Mouse (Mus musculus) liver, embryonic 14.5 days (tissue): Measurements from ENCODE around the gene Vmn1r188. TPM values are rescaled to one million over a fixed set of nuclear protein-coding genes. Genes with fewer than 3 reads are reported as not detected.

ENCODE experiments used
- ATAC-seq: fragments of 200-750 bp; cut with Nextera tagmentation; 2 replicates; pipeline ENCODE4 v1.8.0; 2017; ENCODE audit warnings: moderate number of reproducible peaks, mild to moderate bottlenecking, moderate library complexity; ENCODE audit not compliant: insufficient read depth
- DNase-seq, 3 experiments: peaks; one replicate each; pipeline ENCODE4 v3.0.0-alpha.2; 2012 to 2013; ENCODE audit warnings: low read depth in 3 of 3, low spot score in 3 of 3
- H3K27ac ChIP-seq: fragments of 300-500 bp; sonication (generic); 2 replicates; pipeline ENCODE4 v1.5.1; 2014; ENCODE audit warnings: moderate library complexity, mild to moderate bottlenecking, control low read depth, inconsistent platforms
- H3K27me3 ChIP-seq: fragments of 300-500 bp; sonication (generic); 2 replicates; pipeline ENCODE4 v1.6.1; 2014; ENCODE audit warnings: mild to moderate bottlenecking, low read length, moderate library complexity; ENCODE audit not compliant: control insufficient read depth, insufficient read depth
- H3K36me3 ChIP-seq: fragments of 300-500 bp; sonication (generic); replicated peaks from 2 replicates; pipeline ENCODE4 v1.6.1; 2014; ENCODE audit warnings: low read depth; ENCODE audit not compliant: control insufficient read depth, insufficient read depth
- H3K4me1 ChIP-seq, 2 experiments: fragments of 200-500 bp in 1 of 2; fragments of 300-500 bp in 1 of 2; sonication (generic) in 1 of 2; replicated peaks; 2 replicates each; pipeline ENCODE4 v1.6.1; 2012 to 2014; ENCODE audit warnings: antibody characterized with exemption in 1 of 2, inconsistent platforms in 1 of 2, low read length in 1 of 2; ENCODE audit not compliant: control insufficient read depth in 2 of 2, insufficient read depth in 2 of 2
- H3K4me2 ChIP-seq: fragments of 300-500 bp; sonication (generic); 2 replicates; pipeline ENCODE4 v1.6.1; 2014; ENCODE audit warnings: low read depth, mild to moderate bottlenecking, control low read depth, moderate library complexity
- H3K4me3 ChIP-seq, 2 experiments: fragments of 200-500 bp in 1 of 2; fragments of 300-500 bp in 1 of 2; sonication (generic) in 1 of 2; 2 replicates each; pipeline ENCODE4 v1.5.1; 2012 to 2014; ENCODE audit warnings: low read depth in 2 of 2, low read length in 2 of 2, mild to moderate bottlenecking in 2 of 2, control low read depth in 1 of 2, inconsistent platforms in 1 of 2, moderate library complexity in 1 of 2; ENCODE audit not compliant: insufficient read depth in 1 of 2
- H3K9ac ChIP-seq: fragments of 300-500 bp; sonication (generic); replicated peaks from 2 replicates; pipeline ENCODE4 v1.6.1; 2014; ENCODE audit warnings: mild to moderate bottlenecking, control low read depth, moderate library complexity
- H3K9me3 ChIP-seq: fragments of 300-500 bp; sonication (generic); 2 replicates; pipeline ENCODE4 v1.6.1; 2016; ENCODE audit warnings: low read length, mixed read lengths; ENCODE audit not compliant: control insufficient read depth
- CTCF ChIP-seq: IDR thresholded peaks from 2 replicates; pipeline ENCODE4 v1.5.1; 2016; ENCODE audit warnings: antibody characterized with exemption, low read depth, control low read depth
- EP300 ChIP-seq: IDR thresholded peaks from 2 replicates; pipeline ENCODE4 v1.6.1; 2016; ENCODE audit warnings: antibody characterized with exemption, low read depth
- WGBS: fragments of 180-500 bp; shearing (Covaris S2); extraction: QIAGEN DNeasy Blood & Tissue Kit; methylation state at CpG from one replicate; pipeline ENCODE4 v1.1.7; 2014; ENCODE audit not compliant: insufficient replicate concordance; 5-methylcytosine and 5-hydroxymethylcytosine counted together
- polyA plus RNA-seq, 2 experiments: library from polyadenylated mRNA; depleted of rRNA in 1 of 2; stranded (reverse) in 1 of 2; unstranded in 1 of 2; fragments of >200 nt; fragmentation: Nextera tagmentation in 1 of 2; extraction: Ambion mirVana in 1 of 2; gene quantifications; 2 replicates each; pipeline versions ENCODE4 v1.2.1 to v1.2.3; 2012 to 2014

Gene Vmn1r188
- polyA plus RNA-seq, 2 experiments, result not detected

- H3K27ac ChIP-seq, result peak overlapping the region; percentile 97
- H3K9ac ChIP-seq, result peak overlapping the region; percentile 81
- peak overlapping the region; percentile 43 to 57 for H3K4me3 ChIP-seq
- no peaks in the 10 kb centered on the region for H3K27me3 ChIP-seq
- no peaks in the 10 kb centered on the region for H3K9me3 ChIP-seq
- H3K36me3 ChIP-seq, result no peaks in the 10 kb centered on the region
- ATAC-seq (no peak), DNase-seq (no peak)
- peak overlapping the region; percentile 80 for H3K4me2 ChIP-seq
- peaks cover 15 to 32% of the 10 kb centered on the region in 2 experiments for H3K4me1 ChIP-seq
- WGBS, result 82% methylated on average over 6 of the region's 6 CpGs
- TF ChIP-seq EP300 (no peak), CTCF (no peak)
Observed at GRCm38 (mm10) chr13:22044432-22045155, 39.6 kb upstream of the Vmn1r188 start.

- TF ChIP-seq EP300 (no peak), CTCF (no peak)
- Histone ChIP-seq H3K27ac (peak overlapping the region; percentile 97), H3K9ac (peak overlapping the region; percentile 81), H3K36me3 (no peaks in the 10 kb centered on the region), H3K9me3 (no peaks in the 10 kb centered on the region), H3K4me3 (no peak overlapping the region), H3K4me1 (peaks cover 11 to 34% of the 10 kb centered on the region in 2 experiments), H3K4me2 (peak overlapping the region; percentile 80), H3K27me3 (no peaks in the 10 kb centered on the region)
- WGBS, result 22% methylated on average over 2 of the region's 2 CpGs
- ATAC-seq (no peak), DNase-seq (no peak)
Observed at GRCm38 (mm10) chr13:22045311-22045710, 38.9 kb upstream of the Vmn1r188 start.

GRCm38 (mm10) chr13:22049041-22049440 is 35.2 kb upstream of the Vmn1r188 start:
- Histone ChIP-seq H3K9ac (no peak overlapping the region), H3K9me3 (no peaks in the 10 kb centered on the region), H3K4me1 (peaks cover 11 to 28% of the 10 kb centered on the region in 2 experiments), H3K36me3 (no peaks in the 10 kb centered on the region), H3K4me3 (no peak overlapping the region), H3K27me3 (no peaks in the 10 kb centered on the region), H3K4me2 (peak overlapping the region; percentile 7; the same call in 1 of the 2 replicates), H3K27ac (no peak overlapping the region)
- DNase-seq (no peak), ATAC-seq (no peak)
- no peak for TF ChIP-seq EP300
- no peak for TF ChIP-seq CTCF
- WGBS, result 76% methylated on average over 2 of the region's 2 CpGs

GRCm38 (mm10) chr13:22049737-22050440 is 34.4 kb upstream of the Vmn1r188 start:
- Histone ChIP-seq H3K4me1 (peaks cover 5 to 24% of the 10 kb centered on the region in 2 experiments; a peak in 3 of 4 replicates), H3K9ac (peak overlapping the region; percentile 69), H3K27ac (peak overlapping the region; percentile 19), H3K9me3 (no peaks in the 10 kb centered on the region), H3K27me3 (no peaks in the 10 kb centered on the region), H3K36me3 (no peaks in the 10 kb centered on the region), H3K4me2 (peak overlapping the region; percentile 84), H3K4me3 (peak overlapping the region; percentile 56 to 79)
- DNase-seq (peak in 1 of 3 experiments; percentile 45), ATAC-seq (no peak)
- TF ChIP-seq CTCF (no peak), EP300 (no peak)
- under 1% methylated on average over 14 of the region's 14 CpGs for WGBS
